Mouse (Mus musculus) bone marrow macrophage, adult 2 months (primary cell): ENCODE results near the gene Cers2.

ENCODE experiments used
- CTCF ChIP-seq: IDR thresholded peaks from 2 replicates; pipeline ENCODE4 v1.5.1; 2012; ENCODE audit warnings: low read depth, mild to moderate bottlenecking, low read length, moderate library complexity
- POLR2A ChIP-seq: IDR thresholded peaks from 2 replicates; pipeline ENCODE4 v1.6.1; 2012; ENCODE audit warnings: mild to moderate bottlenecking, low read depth, low read length, borderline replicate concordance

DNA sequence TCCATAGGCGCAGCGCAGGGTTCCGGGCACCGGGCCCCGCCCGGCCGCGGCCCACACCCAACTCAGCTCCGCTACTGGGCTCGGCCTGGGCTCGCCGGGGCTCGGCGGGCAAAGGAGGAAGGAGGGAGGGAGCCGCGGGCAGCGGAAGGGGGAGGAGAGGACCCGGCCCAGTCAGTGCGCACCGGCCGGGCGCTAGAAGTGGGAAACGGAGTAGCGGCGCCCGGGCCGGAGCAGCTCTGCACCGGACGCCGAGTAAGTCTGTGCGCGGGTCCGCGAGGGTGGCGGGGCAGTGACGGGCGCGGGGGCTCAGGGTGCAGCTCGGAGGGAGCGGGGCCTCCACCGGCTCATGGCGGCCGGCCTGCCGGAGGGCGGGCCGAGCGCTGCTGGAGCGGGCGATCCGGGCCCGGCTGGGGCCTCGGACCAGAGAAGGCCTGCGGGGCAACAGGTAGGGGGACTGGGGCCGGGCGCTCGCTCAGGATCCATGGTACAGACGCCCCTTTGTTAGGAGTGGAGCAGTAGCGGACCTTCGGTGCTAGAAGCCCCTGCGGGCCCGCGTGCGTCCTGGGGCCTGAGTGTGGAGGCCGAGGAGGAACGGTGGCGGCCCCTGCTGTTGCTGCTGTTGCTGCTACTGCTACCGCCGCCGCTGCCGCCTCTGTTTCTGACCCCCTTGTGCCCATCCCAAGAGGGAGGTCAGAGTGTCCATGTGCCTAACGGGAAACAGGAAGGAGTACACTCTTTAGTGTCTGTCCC, 678 bp downstream of the Cers2 start:
- TF ChIP-seq CTCF, result 0 out of 2 replicates have a peak, but pooled peaks have one; percentile 14
- no peak for TF ChIP-seq POLR2A
